Mouse (Mus musculus): ENCODE results near the gene Aoah.

DNA sequence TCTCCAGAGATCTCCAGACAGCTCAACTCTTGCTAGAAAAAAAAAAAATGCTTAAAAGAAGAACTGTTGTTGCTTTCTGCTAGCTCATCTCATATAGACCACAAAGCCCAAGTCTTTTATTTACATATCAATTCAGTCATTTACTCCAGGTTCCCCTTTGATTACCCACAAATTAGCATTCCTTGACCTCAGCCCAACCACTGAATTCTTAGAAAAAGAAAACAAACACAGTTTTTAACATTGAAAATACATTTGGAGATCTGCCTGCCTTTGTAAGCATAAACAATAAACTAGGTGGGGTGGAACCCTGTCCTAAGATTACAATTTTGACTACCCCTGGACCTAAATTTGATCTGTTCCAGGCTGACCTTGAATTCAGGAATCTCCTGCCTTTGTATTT is 191.6 kb downstream of the Aoah start:
- TF ChIP-seq POLR2A (IDR thresholded peaks at IDR 0.05; ENCODE audit: insufficient read depth, low read length) (no peak), CTCF (IDR thresholded peaks at IDR 0.05; ENCODE audit: low read depth, low read length) (no peak), EP300 (IDR thresholded peaks at IDR 0.05; ENCODE audit: insufficient read depth, low read depth, low read length) (no peak)

All from ES-Bruce4 (cell line).